Mouse (Mus musculus): ENCODE results near the gene Hnrnpa1. TPM values are rescaled to one million over a fixed set of nuclear protein-coding genes. Genes with fewer than 3 reads are reported as not detected.
"Not testable (repeated sequence)": the region's sequence is repeated elsewhere in the genome, so short reads cannot be mapped to it uniquely, and the experiment has no call there.

Hnrnpa1 gene
- total RNA-seq, 2 experiments from 2014 or later = 845 to 2,727 TPM

DNA sequence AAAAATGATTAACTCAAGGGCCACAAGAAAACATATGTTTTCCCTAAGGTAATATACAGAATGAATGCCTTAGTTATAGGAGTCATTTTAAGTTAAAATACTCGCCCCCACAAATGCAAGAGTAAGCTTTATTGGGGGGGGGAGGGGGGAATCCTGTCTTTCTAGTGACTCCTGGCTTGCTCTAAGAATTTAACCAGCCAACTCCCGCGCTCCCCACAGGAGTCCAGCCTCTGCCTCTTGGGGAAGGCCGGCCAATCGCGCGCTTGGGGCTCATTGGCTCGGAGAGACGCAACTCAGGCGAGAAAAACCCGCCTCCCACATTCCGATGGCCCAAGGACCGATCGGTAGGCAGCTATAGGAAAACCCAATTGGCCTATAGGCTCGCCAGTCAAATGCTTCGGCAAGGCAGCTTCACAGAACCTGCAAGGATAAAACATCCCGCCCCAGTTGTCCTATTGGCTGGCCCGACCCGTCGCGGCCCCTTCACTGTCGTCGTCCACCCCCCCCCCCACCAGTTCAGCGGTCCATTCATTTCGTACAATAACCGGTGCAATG is 1.0 kb upstream of the Hnrnpa1 start:
- peak; percentile 79 for ATAC-seq (replicated peaks; ENCODE audit: low FRiP score, low TSS enrichment, poor library complexity, severe bottlenecking)

DNA sequence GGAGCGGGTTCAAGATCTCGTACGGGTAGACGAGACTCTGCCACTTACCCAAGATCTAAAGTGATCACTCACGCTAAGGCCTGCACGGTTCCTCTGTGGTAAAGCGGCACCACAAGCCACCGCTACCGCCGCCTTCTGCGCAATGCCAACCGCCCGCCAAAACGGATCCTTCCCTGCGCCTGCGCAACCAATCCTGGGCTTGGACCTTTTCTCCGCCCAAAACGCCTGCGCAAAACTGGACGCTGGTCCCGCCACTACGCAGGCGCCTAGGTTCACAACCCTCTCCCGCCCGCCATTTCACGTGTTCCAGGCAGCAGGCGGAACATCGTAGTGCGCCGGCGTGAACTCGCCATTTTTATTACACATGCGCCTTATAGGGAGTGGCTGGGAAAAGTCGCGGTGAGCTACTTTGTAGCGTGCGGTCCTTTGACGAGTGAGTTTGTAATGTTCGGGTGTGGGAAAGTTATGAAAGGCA is 510 bp upstream of the Hnrnpa1 start, which contains the start of gene Cbx5:
Cbx5 (minus strand) TSS at position 132 of the 475 bp plus-strand sequence.
- peak; percentile 71 for ATAC-seq (replicated peaks; ENCODE audit: low FRiP score, low TSS enrichment, poor library complexity, severe bottlenecking)

DNA sequence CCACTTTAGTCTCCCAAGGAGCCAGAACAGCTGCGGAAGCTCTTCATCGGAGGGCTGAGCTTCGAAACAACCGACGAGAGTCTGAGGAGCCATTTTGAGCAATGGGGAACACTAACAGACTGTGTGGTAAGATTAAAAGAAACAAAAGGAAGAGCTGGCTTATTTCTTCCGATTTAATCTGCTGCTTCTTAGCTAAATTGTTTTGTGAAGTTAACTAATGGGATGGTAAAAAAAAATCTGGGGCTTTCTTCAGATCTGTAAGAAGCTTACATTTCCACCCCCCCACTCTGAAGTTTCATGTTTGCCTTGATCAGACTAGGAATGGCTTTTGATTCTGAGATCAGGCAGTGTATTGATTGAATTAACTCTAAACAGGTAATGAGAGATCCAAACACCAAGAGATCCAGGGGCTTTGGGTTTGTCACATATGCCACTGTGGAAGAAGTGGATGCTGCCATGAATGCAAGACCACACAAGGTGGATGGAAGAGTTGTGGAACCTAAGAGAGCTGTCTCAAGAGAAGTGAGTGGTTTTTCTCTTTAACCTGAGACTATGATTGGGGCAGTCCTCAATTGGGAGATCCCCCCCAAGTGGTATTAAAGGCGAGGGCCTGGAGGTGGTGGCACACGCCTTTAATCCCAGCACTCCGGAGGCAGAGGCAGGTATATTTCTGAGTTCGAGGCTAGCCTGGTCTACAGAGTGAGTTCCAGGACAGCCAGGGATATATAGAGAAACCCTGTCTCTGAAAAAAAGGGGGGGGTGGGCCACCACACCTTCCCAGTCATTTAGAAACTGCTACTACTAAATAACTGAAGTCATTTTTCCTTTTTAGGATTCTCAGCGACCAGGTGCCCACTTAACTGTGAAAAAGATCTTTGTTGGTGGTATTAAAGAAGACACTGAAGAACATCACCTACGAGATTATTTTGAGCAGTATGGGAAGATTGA is 1.1 kb downstream of the Hnrnpa1 start:
- not testable (repeated sequence) for ATAC-seq (replicated peaks; ENCODE audit: low FRiP score, low TSS enrichment, poor library complexity, severe bottlenecking)

DNA sequence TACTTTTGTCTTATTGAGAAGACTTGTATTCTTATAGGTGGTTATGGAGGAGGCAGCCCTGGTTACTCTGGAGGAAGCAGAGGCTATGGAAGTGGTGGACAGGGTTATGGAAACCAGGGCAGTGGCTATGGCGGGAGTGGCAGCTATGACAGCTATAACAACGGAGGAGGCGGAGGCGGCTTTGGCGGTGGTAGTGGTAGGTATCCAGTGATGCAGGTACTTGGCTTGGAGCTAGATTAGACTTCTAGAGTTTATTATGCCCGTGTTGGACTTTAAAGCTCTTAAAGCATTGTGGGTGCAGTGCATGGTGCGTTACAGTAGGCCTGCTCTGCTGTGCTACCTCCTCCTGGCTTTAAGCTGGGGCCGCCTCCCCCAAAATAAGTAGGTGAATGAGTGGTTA is 2.7 kb downstream of the Hnrnpa1 start:
- ATAC-seq (replicated peaks; ENCODE audit: low FRiP score, low TSS enrichment, poor library complexity, severe bottlenecking) = no peak

DNA sequence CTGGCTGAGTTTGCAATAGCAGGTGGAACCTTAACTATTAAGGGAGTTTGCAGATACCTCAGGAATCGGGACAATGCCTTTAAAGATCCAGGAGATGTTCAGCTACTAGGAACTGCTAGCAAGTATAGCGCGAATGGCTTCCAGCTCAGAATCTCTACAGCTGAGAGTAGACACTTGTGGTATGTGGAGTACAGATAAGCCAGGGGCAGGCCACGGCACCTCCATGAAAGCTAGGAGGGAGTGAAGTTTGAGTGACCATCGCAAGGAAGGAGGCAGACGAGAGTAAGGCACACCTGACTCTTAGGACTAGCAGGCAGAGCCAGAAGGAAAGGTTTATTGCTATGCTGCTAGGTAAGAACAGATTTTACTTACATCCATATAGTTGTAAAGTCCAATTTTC is 5.4 kb downstream of the Hnrnpa1 start:
- ATAC-seq (replicated peaks; ENCODE audit: low FRiP score, low TSS enrichment, poor library complexity, severe bottlenecking) = no peak

DNA sequence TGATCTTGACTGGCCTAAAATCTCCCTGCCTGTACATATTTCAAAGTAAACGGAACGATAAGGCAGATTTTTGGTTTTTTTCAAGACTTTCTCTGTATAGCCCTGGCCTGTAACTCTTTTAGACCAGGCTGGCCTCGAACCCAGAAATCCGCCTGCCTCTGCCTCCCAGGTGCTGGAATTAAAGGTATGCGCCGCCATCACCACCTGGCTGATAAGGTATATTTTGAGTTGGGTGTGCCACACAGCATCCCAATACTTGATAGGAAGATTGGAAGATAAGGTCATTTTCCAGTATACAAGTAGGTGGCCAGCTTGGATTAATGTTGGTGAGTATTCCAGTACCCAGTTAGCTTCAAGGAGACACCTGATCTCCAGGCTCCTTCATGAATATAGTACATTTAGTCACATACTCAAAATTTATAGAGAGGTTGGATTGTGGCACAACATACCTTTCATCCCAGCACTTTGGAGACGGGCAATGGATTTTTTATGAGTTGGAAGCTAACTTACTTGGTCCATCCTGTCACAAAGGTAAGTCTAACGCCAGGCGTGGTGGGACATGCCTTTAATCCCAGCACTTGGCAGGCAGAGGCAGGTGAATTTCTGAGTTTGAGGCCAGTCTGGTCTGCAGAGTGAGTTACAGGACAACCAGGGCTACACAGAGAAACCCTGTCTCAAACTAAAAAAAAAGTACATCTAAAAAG is 7.0 kb downstream of the Hnrnpa1 start:
- ATAC-seq (replicated peaks; ENCODE audit: low FRiP score, low TSS enrichment, poor library complexity, severe bottlenecking) = no peak

DNA sequence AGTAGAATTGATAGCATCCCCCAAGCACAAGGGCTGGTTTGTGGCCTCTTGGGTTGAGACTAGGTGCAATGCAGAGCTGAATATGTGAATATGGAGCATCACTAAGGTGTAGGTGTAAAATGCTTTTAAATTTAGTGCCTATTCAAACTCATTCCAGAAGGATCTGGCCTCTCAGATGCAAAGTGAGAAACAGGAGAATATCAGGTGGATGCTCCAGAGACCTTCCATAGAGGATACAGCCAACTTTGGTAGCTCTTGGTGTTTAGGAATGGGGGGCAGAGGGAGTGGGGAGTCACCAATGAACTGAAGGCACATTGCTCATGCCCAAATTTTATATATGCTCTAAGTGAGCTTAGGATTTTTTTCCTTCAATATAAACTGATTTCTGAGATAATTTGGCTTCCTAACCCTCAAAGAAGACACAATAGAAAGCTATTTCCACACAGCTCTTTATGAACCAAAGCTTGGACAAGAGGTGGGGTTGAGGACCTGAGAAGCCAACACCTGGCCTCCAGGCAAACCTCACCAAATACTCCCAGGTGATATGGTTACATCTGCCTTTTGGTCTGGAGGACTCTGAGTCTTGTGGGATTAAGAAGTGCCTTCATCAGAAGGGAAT is 7.7 kb downstream of the Hnrnpa1 start:
- ATAC-seq (replicated peaks; ENCODE audit: low FRiP score, low TSS enrichment, poor library complexity, severe bottlenecking) = 0 out of 2 replicates have a peak, but pooled peaks have one; percentile 2

DNA sequence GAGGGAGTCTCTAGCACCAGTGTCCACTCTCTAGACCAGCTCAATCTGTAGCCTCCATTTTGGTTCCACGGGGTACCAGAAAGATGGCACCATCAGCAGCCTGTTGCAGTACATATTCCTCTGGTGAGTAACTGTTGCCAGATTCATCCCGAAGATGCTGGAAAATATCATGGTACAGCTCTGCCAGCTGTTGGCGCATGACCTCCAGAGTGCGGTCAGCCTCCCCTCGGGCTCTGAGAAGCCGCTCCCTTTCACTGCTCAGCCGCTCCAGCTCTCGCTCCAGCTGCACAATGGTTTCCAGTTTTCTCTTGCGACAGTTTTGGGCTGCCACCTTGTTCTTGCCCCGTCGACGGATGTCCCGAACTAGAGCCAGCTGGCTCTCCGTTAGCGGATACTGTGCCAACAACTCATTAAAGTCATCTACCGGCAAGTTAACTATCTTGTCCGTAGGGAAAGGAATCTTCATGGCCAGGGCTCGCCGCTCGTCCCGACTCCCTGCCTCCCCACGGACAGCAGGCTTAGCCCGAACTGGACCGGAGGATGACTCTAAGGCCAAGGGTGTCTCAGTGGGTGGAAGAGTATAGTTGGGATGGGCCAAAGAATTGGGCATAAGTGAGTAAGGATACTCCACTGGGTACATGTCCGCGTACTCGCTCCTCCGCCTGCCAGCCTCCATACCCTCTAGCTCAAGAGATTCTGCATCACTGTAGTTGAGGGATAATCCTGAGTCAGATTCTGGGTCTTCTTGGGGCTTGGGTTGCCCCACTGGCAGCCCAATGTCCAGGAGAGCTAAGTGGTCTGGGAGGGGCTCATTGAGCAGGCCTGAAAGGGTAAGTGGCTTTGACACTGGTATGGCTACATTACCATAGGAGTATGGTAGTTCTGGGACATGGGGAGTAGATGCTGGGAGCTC is 8.4 kb downstream of the Hnrnpa1 start:
- peak; percentile 5; the same call in 1 of the 2 replicates for ATAC-seq (replicated peaks; ENCODE audit: low FRiP score, low TSS enrichment, poor library complexity, severe bottlenecking)

DNA sequence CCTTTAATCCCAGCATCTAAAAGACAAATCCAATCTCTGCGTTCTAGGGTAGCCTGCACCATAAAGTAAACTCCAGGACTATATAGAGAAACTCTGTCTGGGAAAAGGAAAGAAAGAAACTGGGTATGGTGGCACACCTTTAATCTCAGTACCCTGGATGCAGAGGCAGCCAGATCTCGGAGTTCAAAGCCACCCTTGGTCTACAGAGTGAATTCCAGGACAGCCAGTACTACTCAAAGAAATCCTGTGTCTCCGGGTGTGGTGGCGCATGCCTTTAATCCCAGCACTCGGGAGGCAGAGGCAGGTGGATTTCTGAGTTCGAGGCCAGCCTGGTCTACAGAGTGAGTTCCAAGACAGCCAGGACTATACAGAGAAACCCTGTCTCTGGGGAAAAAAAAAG is 9.3 kb downstream of the Hnrnpa1 start:
- not testable (repeated sequence) for ATAC-seq (replicated peaks; ENCODE audit: low FRiP score, low TSS enrichment, poor library complexity, severe bottlenecking)

DNA sequence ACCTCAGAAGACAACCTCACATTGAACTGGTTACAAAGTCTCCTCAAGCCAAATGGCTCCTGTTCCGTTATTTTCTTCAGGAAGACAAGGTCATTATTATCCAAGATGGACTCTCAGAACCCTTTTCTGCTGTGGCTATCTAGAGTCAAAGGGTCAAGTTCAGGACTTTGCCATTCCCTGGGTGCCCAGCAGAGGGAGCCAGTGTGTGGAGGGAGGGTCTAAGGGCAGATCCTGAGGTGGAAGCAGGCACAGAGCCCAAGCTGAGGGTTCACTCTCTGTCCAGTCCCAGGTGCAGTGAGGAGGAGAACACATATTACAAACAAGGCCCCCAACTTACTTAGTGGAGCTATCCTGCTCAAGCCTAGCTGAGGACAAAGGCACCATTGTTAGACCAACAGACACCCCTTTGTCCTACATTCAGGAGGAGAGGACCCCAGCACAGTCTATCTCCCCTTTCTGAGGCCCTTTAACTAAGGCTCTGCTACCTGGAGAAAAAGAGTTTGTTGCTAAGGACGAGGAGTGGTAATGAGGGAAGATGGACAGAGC is 10.0 kb downstream of the Hnrnpa1 start:
- no peak for ATAC-seq (replicated peaks; ENCODE audit: low FRiP score, low TSS enrichment, poor library complexity, severe bottlenecking)

DNA sequence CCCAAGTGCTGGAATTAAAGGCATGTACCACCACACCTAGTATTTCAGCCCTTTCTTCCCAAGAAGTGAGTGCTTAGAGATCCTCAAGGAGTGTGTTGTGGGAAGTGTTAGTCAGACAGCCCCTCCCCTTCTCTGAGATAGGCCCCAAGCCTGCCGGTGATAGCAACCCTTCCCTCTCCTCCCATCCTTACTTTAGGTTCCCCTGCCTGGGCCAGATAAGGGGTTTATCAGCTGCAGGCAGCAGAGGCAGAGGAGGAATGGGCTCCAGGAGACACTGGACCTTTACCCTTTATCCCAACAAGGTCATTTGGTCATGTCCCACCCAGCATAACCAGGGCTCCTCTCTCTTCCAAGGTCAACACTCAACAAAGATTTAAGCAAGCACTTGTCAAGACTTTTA is 11.4 kb downstream of the Hnrnpa1 start:
- peak; percentile 45 for ATAC-seq (replicated peaks; ENCODE audit: low FRiP score, low TSS enrichment, poor library complexity, severe bottlenecking)

DNA sequence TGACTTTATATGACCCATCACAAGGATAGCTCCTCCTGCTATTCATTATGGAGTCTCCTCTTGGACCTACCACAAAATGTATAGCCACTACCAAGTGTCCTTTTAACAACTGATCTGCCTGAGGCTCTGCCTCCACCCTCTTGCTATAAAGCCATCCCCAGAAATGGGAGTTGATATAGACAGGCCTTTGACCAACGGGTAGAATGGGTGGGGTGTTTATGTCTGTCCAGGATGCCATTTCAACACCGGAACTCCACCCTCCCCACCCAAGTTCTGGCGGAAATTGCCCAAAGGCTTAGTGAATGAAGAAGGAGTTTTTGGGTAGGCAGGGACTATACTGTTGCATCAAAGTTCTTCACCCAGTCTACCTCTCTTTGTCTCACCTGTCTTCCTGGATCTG is 12.4 kb downstream of the Hnrnpa1 start:
- ATAC-seq (replicated peaks; ENCODE audit: low FRiP score, low TSS enrichment, poor library complexity, severe bottlenecking) = no peak

DNA sequence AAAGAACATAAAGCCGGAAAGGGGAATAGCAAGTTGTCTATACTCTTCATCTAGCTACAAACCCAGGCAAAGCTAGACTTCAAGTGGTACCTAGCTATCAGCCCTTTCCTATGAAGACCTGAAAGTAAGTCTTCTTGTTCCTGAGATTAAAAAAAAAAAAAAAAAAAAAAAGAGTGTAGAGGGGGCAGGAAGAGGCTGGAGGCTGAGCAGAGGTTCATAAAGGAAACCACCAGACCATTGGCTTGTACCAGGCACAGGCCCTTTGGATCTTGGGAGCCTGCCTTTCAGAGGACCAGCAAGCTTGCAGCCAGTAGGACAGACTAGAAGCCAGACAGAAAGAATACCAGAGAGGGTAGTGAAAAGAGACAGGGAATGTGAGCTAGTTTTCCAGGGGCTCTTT is 13.1 kb downstream of the Hnrnpa1 start:
- no peak for ATAC-seq (replicated peaks; ENCODE audit: low FRiP score, low TSS enrichment, poor library complexity, severe bottlenecking)

DNA sequence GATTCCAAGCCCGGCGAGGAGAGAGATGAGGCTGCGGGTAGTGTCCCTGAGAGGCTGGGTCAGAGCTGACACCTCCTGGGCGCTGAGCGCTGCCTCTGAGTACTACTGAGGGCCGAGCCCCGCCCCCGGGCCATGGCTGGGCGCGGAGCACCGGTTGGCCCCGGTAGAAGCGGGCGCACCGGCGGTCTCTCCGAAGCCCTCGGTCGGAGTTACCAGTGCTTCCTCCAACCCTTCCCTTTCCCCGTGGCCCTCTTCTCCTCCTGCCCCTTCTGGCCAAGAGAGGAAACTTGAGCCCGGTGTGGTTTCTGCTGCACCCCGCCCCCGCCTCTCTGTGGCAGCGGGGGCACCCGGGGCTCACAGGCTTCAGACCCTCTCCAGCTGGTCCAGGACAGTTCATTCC is 14.9 kb downstream of the Hnrnpa1 start:
- ATAC-seq (replicated peaks; ENCODE audit: low FRiP score, low TSS enrichment, poor library complexity, severe bottlenecking) = peak; percentile 19

DNA sequence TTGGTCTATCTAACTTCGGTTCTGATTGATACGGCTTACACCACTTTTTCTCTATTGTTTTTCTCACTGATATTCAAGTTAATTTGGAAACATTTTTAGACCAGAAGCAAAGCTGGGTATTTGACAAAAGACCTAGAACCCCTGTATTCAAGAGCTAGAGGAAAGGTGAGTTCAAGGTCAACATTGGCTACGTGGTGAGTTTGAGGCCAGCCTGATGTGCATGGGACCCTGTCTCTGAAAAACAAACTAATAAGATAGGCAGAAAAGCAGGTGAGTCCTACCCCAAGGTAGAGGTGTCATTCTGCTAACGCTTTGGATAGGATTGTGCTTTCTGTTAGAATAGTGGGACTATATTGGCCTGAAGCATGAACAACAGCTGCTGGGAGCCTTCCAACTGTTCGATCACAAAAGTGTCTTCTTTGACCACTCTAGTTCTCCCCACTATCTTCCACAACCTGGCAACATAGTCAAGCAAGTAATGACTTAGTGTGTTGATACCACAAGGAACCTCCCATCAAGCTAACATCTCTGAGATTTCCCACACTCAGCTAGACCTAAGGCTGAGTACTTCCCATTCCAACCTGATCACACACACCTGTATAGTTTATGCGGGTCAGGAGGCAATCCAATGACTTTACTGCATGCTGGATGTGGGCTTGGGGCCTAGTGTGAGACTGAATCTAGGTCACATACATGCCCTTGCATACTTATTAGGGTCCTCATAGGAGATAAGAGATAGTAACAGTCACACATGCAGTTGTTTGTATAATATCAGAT is 16.2 kb downstream of the Hnrnpa1 start:
- no peak for ATAC-seq (replicated peaks; ENCODE audit: low FRiP score, low TSS enrichment, poor library complexity, severe bottlenecking)

DNA sequence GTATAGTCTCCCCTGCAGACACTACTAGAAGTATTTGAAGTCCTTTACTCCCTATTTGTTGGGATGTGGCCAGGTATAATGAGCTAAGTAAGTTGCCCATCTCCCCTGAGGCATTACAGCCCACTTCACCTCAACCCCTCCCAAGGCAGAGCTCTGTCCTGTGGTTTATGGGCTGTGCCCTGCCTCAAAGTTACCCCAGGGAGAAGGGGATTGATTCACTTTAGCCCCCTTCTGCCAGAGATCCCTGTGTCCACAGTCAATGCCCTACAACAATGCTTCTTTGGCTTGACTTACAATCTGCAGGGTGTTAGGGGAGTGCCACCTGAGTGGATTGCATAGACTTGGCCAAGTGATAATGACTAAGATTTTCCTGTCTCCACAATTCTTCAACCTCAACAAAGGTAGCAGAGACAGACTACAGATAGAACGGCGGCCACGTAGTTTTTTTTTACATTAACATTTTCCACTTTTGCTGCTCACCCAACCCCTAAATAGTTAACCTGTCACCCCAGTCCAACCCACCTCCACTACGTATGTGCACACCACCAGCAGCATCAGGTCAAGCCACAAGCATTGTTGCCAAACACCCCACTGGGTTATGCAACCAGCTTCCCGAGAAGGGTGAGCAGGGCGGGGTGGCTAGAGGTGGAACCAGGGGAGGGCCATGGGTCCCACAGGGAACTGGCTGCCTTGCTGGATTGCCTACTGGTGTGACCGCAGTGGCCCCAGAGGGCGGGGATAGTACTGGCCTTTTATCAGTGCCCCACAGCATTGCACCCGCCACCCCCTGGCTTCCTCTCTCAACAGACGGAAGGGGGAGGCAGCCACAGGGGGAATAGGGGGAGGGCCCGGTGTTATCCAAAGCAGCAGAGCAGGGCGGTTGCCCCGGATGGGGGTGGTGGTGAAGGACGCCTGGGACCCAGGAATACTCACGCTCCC is 17.8 kb downstream of the Hnrnpa1 start, which contains the start of gene Nfe2:
Nfe2 (minus strand) TSS at position 614 of the 939 bp plus-strand sequence.
- ATAC-seq (replicated peaks; ENCODE audit: low FRiP score, low TSS enrichment, poor library complexity, severe bottlenecking) = peak; percentile 92
